ENCODE assay signal across 8 mouse cellular contexts in genomic region chr15:98533035-98533531, GRCm38 (mm10). TPM values are rescaled to one million over a fixed set of nuclear protein-coding genes. Genes with fewer than 3 reads are reported as not detected.
A peak's percentile ranks its signal among the peaks of the same experiment; 100 is the strongest.
DNase-seq lines count a peak whose midpoint lies in the region; ATAC-seq lines count a peak whose summit lies in the region.

No protein-coding gene starts in this region.

- peak; percentile 45 for DNase-seq in cerebellum, adult 9-10 months
- no peak for DNase-seq in cerebellum, postnatal 4 days (ENCODE audit: low spot score in 2 of 2)
- peak; percentile 26 for DNase-seq in thymus, postnatal 14 days
- DNase-seq in thymus, postnatal 25 days, result no peak
- DNase-seq in naive thymus-derived CD4-positive, alpha-beta T cell, adult 2 months (ENCODE audit: low read depth), result peak; percentile 57
- no peak for DNase-seq in T-cell, adult 2 months (ENCODE audit: low spot score)
- DNase-seq in left cerebral cortex, adult 9 months (ENCODE audit: low spot score in 2 of 2), result no peak

- H3K4me3 ChIP-seq in hindbrain, embryonic 16.5 days (ENCODE audit: low read length), result peak overlapping the region; percentile 75

- under 1% methylated on average over 18 of the region's 18 CpGs for WGBS in hindbrain, embryonic 16.5 days

- H3K9ac ChIP-seq in hindbrain, embryonic 16.5 days (ENCODE audit: low read depth, low read length), result peak overlapping the region; percentile 90

- H3K9me3 ChIP-seq in hindbrain, embryonic 16.5 days (ENCODE audit: control insufficient read depth, low read length), result no peaks in the 10 kb centered on the region

- H3K36me3 ChIP-seq in hindbrain, embryonic 16.5 days (ENCODE audit: control insufficient read depth, insufficient read depth, low read length), result peaks cover 26% of the 10 kb centered on the region

- peak overlapping the region; percentile 39; the same call in 1 of the 2 replicates for H3K27ac ChIP-seq in hindbrain, embryonic 16.5 days (ENCODE audit: low read depth, low read length)

- peaks cover 12% of the 10 kb centered on the region for H3K4me1 ChIP-seq in hindbrain, embryonic 16.5 days (ENCODE audit: control insufficient read depth, insufficient read depth, low read depth, low read length)

- H3K4me2 ChIP-seq in hindbrain, embryonic 16.5 days (ENCODE audit: low read length), result peak overlapping the region; percentile 94

- H3K27me3 ChIP-seq in hindbrain, embryonic 16.5 days (replicated peaks; ENCODE audit: control insufficient read depth, insufficient read depth, low read length), result no peaks in the 10 kb centered on the region

- ATAC-seq in hindbrain, embryonic 16.5 days, result no peak

RNA-seq across cellular contexts. Expression of gene Kansl2, which starts 1.0 kb away (rescaled TPM):
- polyA plus RNA-seq in hindbrain, embryonic 16.5 days (2015; fragmentation: Nextera tagmentation; extraction: Ambion mirVana), result 90.4 and 102 TPM in 2 replicates

RNA-seq across cellular contexts. Expression of gene Ccnt1, which starts 37.6 kb away (rescaled TPM):
- polyA plus RNA-seq in hindbrain, embryonic 16.5 days (2015; fragmentation: Nextera tagmentation; extraction: Ambion mirVana), result 58.9 and 69.4 TPM in 2 replicates

RNA-seq across cellular contexts. Expression of gene 4930415O20Rik, which starts 37.7 kb away (rescaled TPM):
- polyA plus RNA-seq in hindbrain, embryonic 16.5 days (2015; fragmentation: Nextera tagmentation; extraction: Ambion mirVana), result 0.30 and 0.31 TPM in 2 replicates

RNA-seq across cellular contexts. Expression of gene Olfr279, which starts 40.9 kb away (rescaled TPM):
- polyA plus RNA-seq in hindbrain, embryonic 16.5 days (2015; fragmentation: Nextera tagmentation; extraction: Ambion mirVana), result not detected in 2 replicates

RNA-seq across cellular contexts. Expression of gene Lalba, which starts 50.6 kb away (rescaled TPM):
- not detected in 2 replicates for polyA plus RNA-seq in hindbrain, embryonic 16.5 days (2015; fragmentation: Nextera tagmentation; extraction: Ambion mirVana)

Comparison
In these comparisons a context has a peak if more than half of its experiments do, and no peak if none do; other contexts are left out.
1. DNase-seq: peak in cerebellum, adult 9-10 months (single experiment), thymus, postnatal 14 days (single experiment) and naive thymus-derived CD4-positive, alpha-beta T cell, adult 2 months (single experiment); none in cerebellum, postnatal 4 days (0 of 2), thymus, postnatal 25 days (single experiment), T-cell, adult 2 months (single experiment) and left cerebral cortex, adult 9 months (0 of 2).